Mouse (Mus musculus) heart, postnatal 36 days (tissue): ENCODE measurements at regions not wholly inside any gene's neighbourhood (a gene's known extent, or its start where the extent isn't known, plus 50 kb on each side); places are given as distances from the start of the nearest gene placed in this dataset.

Experiments
- DNase-seq, 2 experiments: peaks; one replicate each; pipeline ENCODE4 v3.0.0; 2021 to 2022
- intact Hi-C: fragments of 180-260 bp; cut with DNase I; formaldehyde crosslinking; loops from one replicate; pipeline ENCODE4 v1.15.1; 2025

GRCm38 (mm10) chr4:98282275-98282674, 100.8 kb downstream of the Tm2d1 start:
- no peak for DNase-seq
- intact Hi-C loops, result no loop called here

- peak in 1 of 2 experiments; percentile 17 for DNase-seq
- intact Hi-C loops, result loop anchor here (5.0 kb wide), 1 partner anchor 506 kb away; no protein-coding TSS in a partner anchor
Measured at GRCm38 (mm10) chr4:98258336-98258735, 124.8 kb downstream of the Tm2d1 start.

- intact Hi-C loops, result loop anchor here (2.0 to 5.0 kb wide), 2 partner anchors 65 to 505 kb away; no protein-coding TSS in a partner anchor
Measured at GRCm38 (mm10) chr4:98257711-98258110, 125.4 kb downstream of the Tm2d1 start.

GRCm38 (mm10) chr4:98254856-98255853, 128.0 kb downstream of the Tm2d1 start:
- intact Hi-C loops, result loop anchor here (5.0 kb wide), 1 partner anchor 503 kb away; no protein-coding TSS in a partner anchor
- peak in 1 of 2 experiments; percentile 15 for DNase-seq

More at GRCm38 (mm10) chr4:98257711-98258110, 125.4 kb downstream of the Tm2d1 start:
- DNase-seq, result peak; percentile 61 to 63

- peak; percentile 11 to 35 for DNase-seq
- intact Hi-C loops, result loop anchor here (5.0 kb wide), 1 partner anchor 492 kb away; no protein-coding TSS in a partner anchor
Measured at GRCm38 (mm10) chr4:98243941-98244929, 138.9 kb downstream of the Tm2d1 start.

- intact Hi-C loops, result loop anchor here (5.0 kb wide), 1 partner anchor 491 kb away; no protein-coding TSS in a partner anchor
- DNase-seq, result peak in 1 of 2 experiments; percentile 15
Measured at GRCm38 (mm10) chr4:98243502-98243901, 139.6 kb downstream of the Tm2d1 start.

GRCm38 (mm10) chr4:98241921-98242320, 141.2 kb downstream of the Tm2d1 start:
- no peak for DNase-seq
- intact Hi-C loops, result loop anchor here (5.0 kb wide), 1 partner anchor 490 kb away; no protein-coding TSS in a partner anchor

- DNase-seq, result no peak
- intact Hi-C loops, result loop anchor here (5.0 kb wide), 1 partner anchor 488 kb away; no protein-coding TSS in a partner anchor
Measured at GRCm38 (mm10) chr4:98240289-98240688, 142.8 kb downstream of the Tm2d1 start.

- intact Hi-C loops, result no loop called here
- DNase-seq, result no peak
Measured at GRCm38 (mm10) chr4:98238075-98238474, 145.0 kb downstream of the Tm2d1 start.

GRCm38 (mm10) chr4:98237475-98237874, 145.6 kb downstream of the Tm2d1 start:
- intact Hi-C loops, result no loop called here
- no peak for DNase-seq

GRCm38 (mm10) chr4:98236006-98236783, 146.9 kb downstream of the Tm2d1 start:
- DNase-seq, result no peak
- intact Hi-C loops, result no loop called here

- DNase-seq, result no peak
- intact Hi-C loops, result no loop called here
Measured at GRCm38 (mm10) chr4:98228193-98228592, 154.9 kb downstream of the Tm2d1 start.

- DNase-seq, result no peak
Measured at GRCm38 (mm10) chr4:98224366-98224765, 158.7 kb downstream of the Tm2d1 start.

GRCm38 (mm10) chr4:98223429-98223828, 159.7 kb downstream of the Tm2d1 start:
- DNase-seq, result no peak
- intact Hi-C loops, result loop anchor here (5.0 kb wide), 2 partner anchors 41 to 81 kb away; no protein-coding TSS in a partner anchor

More at GRCm38 (mm10) chr4:98224366-98224765, 158.7 kb downstream of the Tm2d1 start:
- intact Hi-C loops, result loop anchor here (5.0 kb wide), 2 partner anchors 42 to 82 kb away; no protein-coding TSS in a partner anchor

- intact Hi-C loops, result loop anchor here (5.0 kb wide), 2 partner anchors 39 to 79 kb away; no protein-coding TSS in a partner anchor
- DNase-seq, result no peak
Measured at GRCm38 (mm10) chr4:98221566-98221965, 161.5 kb downstream of the Tm2d1 start.

GRCm38 (mm10) chr4:98215218-98215617, 167.9 kb downstream of the Tm2d1 start:
- DNase-seq, result no peak
- intact Hi-C loops, result no loop called here

- intact Hi-C loops, result no loop called here
- DNase-seq, result no peak
Measured at GRCm38 (mm10) chr4:98207446-98207845, 175.7 kb downstream of the Tm2d1 start.

- intact Hi-C loops, result no loop called here
Measured at GRCm38 (mm10) chr4:98206245-98206970, 176.7 kb downstream of the Tm2d1 start.

More at GRCm38 (mm10) chr4:98206245-98206970, 176.7 kb downstream of the Tm2d1 start:
- DNase-seq, result no peak
